Mouse (Mus musculus) stomach, embryonic 15.5 days (tissue): ENCODE data around the gene Tnf. TPM values are rescaled to one million over a fixed set of nuclear protein-coding genes. Genes with fewer than 3 reads are reported as not detected.

Source experiments
- ATAC-seq: fragments of 200-750 bp; cut with Nextera tagmentation; 2 replicates; pipeline ENCODE4 v1.8.0; 2017; ENCODE audit warnings: low read depth, moderate number of reproducible peaks, moderate TSS enrichment; ENCODE audit not compliant: insufficient read depth, low FRiP score
- H3K27ac ChIP-seq: fragments of 300-500 bp; sonication (generic); 2 replicates; pipeline ENCODE4 v1.5.1; 2015; ENCODE audit warnings: mild to moderate bottlenecking, inconsistent platforms
- H3K27me3 ChIP-seq: fragments of 300-500 bp; sonication (generic); replicated peaks from 2 replicates; pipeline ENCODE4 v1.6.1; 2015; ENCODE audit warnings: inconsistent platforms
- H3K36me3 ChIP-seq: fragments of 300-500 bp; sonication (generic); 2 replicates; pipeline ENCODE4 v1.6.1; 2015; ENCODE audit warnings: inconsistent platforms
- H3K4me1 ChIP-seq: fragments of 300-500 bp; sonication (generic); 2 replicates; pipeline ENCODE4 v1.6.1; 2015; ENCODE audit warnings: inconsistent platforms
- H3K4me2 ChIP-seq: fragments of 300-500 bp; sonication (generic); 2 replicates; pipeline ENCODE4 v1.6.1; 2015; ENCODE audit warnings: mild to moderate bottlenecking, inconsistent platforms
- H3K4me3 ChIP-seq: fragments of 300-500 bp; sonication (generic); replicated peaks from 2 replicates; pipeline ENCODE4 v1.5.1; 2015; ENCODE audit warnings: inconsistent platforms
- H3K9ac ChIP-seq: fragments of 300-500 bp; sonication (generic); 2 replicates; pipeline ENCODE4 v1.6.1; 2015; ENCODE audit warnings: inconsistent platforms
- H3K9me3 ChIP-seq: fragments of 300-500 bp; sonication (generic); 2 replicates; pipeline ENCODE4 v1.6.1; 2016; ENCODE audit warnings: inconsistent platforms
- WGBS: fragments of 180-500 bp; shearing (Covaris S2); methylation state at CpG from one replicate; pipeline ENCODE4 v1.1.7; 2015; 5-methylcytosine and 5-hydroxymethylcytosine counted together
- polyA plus RNA-seq: library from polyadenylated mRNA; unstranded; fragments of >200 nt; fragmentation: Nextera tagmentation; extraction: Ambion mirVana; gene quantifications from 2 replicates; pipeline ENCODE4 v1.2.1, GENCODE M21; 2015

Gene Tnf
- polyA plus RNA-seq, 1 experiment from 2014 or later, result 0.28 TPM

- Histone ChIP-seq H3K9me3 (no peaks in the 10 kb centered on the region), H3K9ac (peak overlapping the region; percentile 12; the same call in 1 of the 2 replicates), H3K36me3 (no peaks in the 10 kb centered on the region), H3K4me1 (peaks cover 9% of the 10 kb centered on the region), H3K4me3 (peak overlapping the region; percentile 48), H3K27me3 (no peaks in the 10 kb centered on the region), H3K27ac (peak overlapping the region; percentile 73), H3K4me2 (peak overlapping the region; percentile 58)
- 0 out of 2 replicates have a peak, but pooled peaks have one; percentile 20 for ATAC-seq
- 5% methylated on average over 18 of the region's 18 CpGs for WGBS
These were observed 15.9 kb downstream of the Tnf start for GRCm38 (mm10) chr17:35185639-35186611.

DNA sequence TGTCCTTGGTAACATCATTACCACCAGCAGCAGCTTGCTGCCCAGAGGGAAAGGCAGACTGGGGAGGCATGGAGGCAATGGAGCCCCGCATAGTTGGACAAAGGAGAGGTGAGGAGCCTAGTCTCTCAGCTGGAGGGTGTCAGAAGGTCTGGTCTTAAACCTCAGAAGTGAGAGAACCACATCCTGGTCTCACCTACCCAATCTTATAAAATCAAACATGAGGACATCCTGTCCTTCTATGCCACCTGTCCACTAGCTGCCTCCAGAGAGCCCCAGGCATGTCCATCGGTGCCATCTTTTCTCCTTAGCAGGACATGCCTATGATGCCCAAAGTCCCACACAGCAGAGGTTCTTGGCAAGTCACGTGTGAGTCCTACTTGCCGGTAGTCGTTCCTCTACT, 21.7 kb downstream of the Tnf start:
- Histone ChIP-seq H3K27me3 (no peaks in the 10 kb centered on the region), H3K4me2 (no peak overlapping the region), H3K36me3 (no peaks in the 10 kb centered on the region), H3K27ac (no peak overlapping the region), H3K4me1 (no peaks in the 10 kb centered on the region), H3K9ac (no peak overlapping the region), H3K9me3 (no peaks in the 10 kb centered on the region), H3K4me3 (no peak overlapping the region)
- 88% methylated on average over 5 of the region's 5 CpGs for WGBS
- no peak for ATAC-seq

- Histone ChIP-seq H3K27ac (no peak overlapping the region), H3K4me3 (no peak overlapping the region), H3K4me2 (no peak overlapping the region), H3K9me3 (no peaks in the 10 kb centered on the region), H3K4me1 (no peaks in the 10 kb centered on the region), H3K27me3 (no peaks in the 10 kb centered on the region), H3K36me3 (no peaks in the 10 kb centered on the region), H3K9ac (no peak overlapping the region)
- ATAC-seq, result peak; percentile 87; the same call in 1 of the 2 replicates
- 12% methylated on average over 5 of the region's 5 CpGs for WGBS
These were observed 23.3 kb downstream of the Tnf start for GRCm38 (mm10) chr17:35178528-35178927.

GRCm38 (mm10) chr17:35175968-35176367, 25.8 kb downstream of the Tnf start, which contains the start of gene Aif1:
Aif1 (minus strand) TSS chr17:35176068.
- Histone ChIP-seq H3K27me3 (no peaks in the 10 kb centered on the region), H3K9ac (no peak within 1 kb of the TSS), H3K4me2 (no peak within 1 kb of the TSS), H3K27ac (no peak within 1 kb of the TSS), H3K4me3 (no peak within 1 kb of the TSS), H3K9me3 (no peaks in the 10 kb centered on the region), H3K4me1 (no peaks in the 10 kb centered on the region), H3K36me3 (no peaks in the 10 kb centered on the region)
- ATAC-seq, result no peak
- WGBS, result 48% methylated on average over 2 of the region's 2 CpGs

GRCm38 (mm10) chr17:35175382-35175781, 26.4 kb downstream of the Tnf start:
- 70% methylated on average over 6 of the region's 6 CpGs for WGBS
- no peaks in the 10 kb centered on the region for H3K9me3 ChIP-seq
- no peak overlapping the region for H3K9ac ChIP-seq
- H3K4me2 ChIP-seq, result no peak overlapping the region
- H3K4me3 ChIP-seq, result no peak overlapping the region
- ATAC-seq, result no peak
- H3K4me1 ChIP-seq, result no peaks in the 10 kb centered on the region
- H3K27ac ChIP-seq, result no peak overlapping the region
- H3K27me3 ChIP-seq, result no peaks in the 10 kb centered on the region
- no peaks in the 10 kb centered on the region for H3K36me3 ChIP-seq

DNA sequence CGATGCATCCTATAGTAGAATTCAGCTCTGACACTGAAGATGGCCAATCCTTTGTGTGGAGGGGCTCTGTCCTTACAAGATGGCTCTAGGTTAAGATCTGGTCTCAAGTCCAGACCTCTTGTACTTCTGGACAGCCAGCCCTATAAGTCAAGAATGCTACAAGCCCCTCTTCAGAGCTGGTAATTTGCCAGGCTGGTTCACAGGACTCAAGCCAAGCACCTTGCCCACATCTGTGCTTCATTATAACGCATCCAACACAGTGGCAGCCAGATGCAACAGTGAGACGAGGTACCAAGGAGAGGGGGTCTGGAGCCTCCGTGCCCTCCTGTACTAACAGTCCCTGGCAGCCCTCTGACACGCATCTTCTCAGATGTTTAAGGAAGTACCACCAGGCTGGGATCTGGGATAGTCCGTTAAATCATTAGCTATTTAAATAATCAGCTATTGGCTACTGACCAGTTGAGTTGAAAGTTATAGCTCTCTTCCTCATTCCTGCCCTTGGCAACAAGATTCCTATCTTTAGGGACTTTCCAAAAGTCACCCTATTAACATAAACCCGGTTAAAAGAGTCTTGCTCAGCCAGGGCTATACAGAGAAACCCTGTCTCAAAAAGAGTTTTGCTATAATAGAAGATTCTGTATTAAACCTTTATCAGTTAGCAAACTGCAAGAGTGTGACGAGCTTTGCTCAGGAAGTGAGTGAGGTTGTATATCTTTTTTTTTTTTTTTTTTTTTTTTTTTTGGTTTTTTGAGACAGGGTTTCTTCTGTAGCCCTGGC, 27.4 kb downstream of the Tnf start:
- H3K36me3 ChIP-seq, result no peaks in the 10 kb centered on the region
- no peak for ATAC-seq
- H3K9ac ChIP-seq, result no peak overlapping the region
- no peaks in the 10 kb centered on the region for H3K4me1 ChIP-seq
- H3K4me3 ChIP-seq, result no peak overlapping the region
- no peaks in the 10 kb centered on the region for H3K9me3 ChIP-seq
- no peak overlapping the region for H3K4me2 ChIP-seq
- WGBS, result 59% methylated on average over 8 of the region's 8 CpGs
- no peak overlapping the region for H3K27ac ChIP-seq
- no peaks in the 10 kb centered on the region for H3K27me3 ChIP-seq

DNA sequence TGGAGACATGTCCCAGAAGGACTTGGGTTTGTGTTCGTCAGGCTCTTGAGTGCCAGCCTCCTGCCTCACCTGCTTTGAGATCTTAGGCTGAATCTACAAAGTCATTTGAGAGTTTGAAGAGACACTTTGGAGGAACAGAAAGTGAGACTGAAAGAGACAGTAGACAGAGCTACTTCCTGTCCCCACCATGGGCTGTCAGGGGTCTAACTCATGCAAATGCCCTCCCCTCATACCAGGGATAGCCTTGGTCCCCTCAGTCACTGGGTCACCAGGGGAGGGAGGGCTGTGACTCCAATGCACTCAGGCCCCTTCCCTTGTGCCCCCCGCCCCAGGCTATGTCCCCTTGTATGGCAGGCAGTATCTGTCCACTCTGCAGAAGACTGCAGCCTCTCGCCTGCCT, 28.5 kb downstream of the Tnf start:
- Histone ChIP-seq H3K27me3 (no peaks in the 10 kb centered on the region), H3K4me3 (no peak overlapping the region), H3K9ac (no peak overlapping the region), H3K27ac (no peak overlapping the region), H3K36me3 (no peaks in the 10 kb centered on the region), H3K4me2 (no peak overlapping the region), H3K4me1 (no peaks in the 10 kb centered on the region), H3K9me3 (no peaks in the 10 kb centered on the region)
- ATAC-seq, result no peak
- 77% methylated on average over 3 of the region's 3 CpGs for WGBS

DNA sequence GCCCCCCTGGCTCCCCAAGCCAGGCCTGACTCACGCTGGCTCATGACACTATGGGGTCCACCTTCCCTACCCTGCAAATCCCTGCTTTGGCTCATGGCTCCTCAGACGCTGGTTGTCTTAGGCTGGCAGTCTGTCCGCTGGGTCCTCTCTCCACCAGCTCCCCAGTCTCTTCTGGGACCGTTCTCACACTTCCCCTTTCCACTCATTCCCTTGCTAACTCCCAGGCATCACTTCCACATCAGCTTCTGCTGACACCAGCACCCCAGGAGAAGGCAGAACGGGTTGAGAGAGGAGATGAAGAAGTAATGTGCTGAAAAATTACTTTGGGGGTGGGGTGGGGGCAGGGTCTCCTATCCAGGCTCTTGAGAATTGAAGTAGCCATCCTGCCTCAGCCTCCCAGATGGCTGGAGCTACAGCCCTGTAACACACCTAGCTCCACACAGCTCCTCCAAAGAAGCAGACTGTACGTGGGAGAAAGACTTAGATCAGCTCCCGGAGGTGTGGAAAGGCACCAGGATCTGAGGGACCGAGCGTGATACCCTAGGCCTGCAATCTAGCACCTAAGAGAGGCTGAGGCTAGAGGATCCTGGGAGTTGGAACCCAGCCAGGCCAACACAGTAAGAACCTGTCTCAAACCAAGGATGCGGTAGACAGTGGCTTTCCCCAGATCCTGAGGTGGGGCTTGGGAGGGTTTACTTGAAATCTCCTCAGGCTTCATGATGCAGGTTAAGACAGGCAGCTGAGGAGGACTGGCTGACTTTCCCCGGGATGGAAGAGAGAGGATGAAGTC, 29.2 kb downstream of the Tnf start:
- no peaks in the 10 kb centered on the region for H3K4me1 ChIP-seq
- H3K27me3 ChIP-seq, result no peaks in the 10 kb centered on the region
- ATAC-seq, result no peak
- WGBS, result 65% methylated on average over 11 of the region's 11 CpGs
- H3K27ac ChIP-seq, result no peak overlapping the region
- no peaks in the 10 kb centered on the region for H3K9me3 ChIP-seq
- H3K4me3 ChIP-seq, result no peak overlapping the region
- H3K36me3 ChIP-seq, result no peaks in the 10 kb centered on the region
- H3K4me2 ChIP-seq, result no peak overlapping the region
- no peak overlapping the region for H3K9ac ChIP-seq

GRCm38 (mm10) chr17:35168541-35169207, 33.1 kb downstream of the Tnf start:
- H3K36me3 ChIP-seq, result no peaks in the 10 kb centered on the region
- no peaks in the 10 kb centered on the region for H3K27me3 ChIP-seq
- no peak for ATAC-seq
- no peak overlapping the region for H3K9ac ChIP-seq
- peaks cover 13% of the 10 kb centered on the region for H3K4me1 ChIP-seq
- H3K9me3 ChIP-seq, result no peaks in the 10 kb centered on the region
- H3K4me3 ChIP-seq, result no peak overlapping the region
- H3K4me2 ChIP-seq, result no peak overlapping the region
- 15% methylated on average over 4 of the region's 4 CpGs for WGBS
- H3K27ac ChIP-seq, result no peak overlapping the region

DNA sequence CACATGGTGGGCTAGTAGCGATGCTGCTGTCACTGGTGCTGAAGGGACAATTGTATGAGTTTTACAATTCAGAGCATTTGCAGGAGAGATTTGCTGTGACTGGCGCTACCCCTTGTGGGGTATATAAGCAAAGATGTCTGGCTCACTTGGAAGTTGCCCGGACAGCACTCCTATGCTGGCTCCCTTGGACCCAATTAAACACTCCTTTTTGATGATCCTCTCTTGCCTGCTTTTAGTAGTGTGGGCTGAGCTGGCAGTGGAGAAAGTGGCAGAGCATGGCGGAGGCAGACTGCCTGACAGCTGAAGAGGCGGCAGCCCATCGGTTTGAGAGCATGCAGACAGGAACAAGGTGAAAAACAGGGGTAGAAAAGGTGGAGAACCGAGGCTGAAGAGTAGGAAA, 34.0 kb downstream of the Tnf start:
- H3K27ac ChIP-seq, result no peak overlapping the region
- no peak for ATAC-seq
- 89% methylated on average over 7 of the region's 7 CpGs for WGBS
- H3K27me3 ChIP-seq, result no peaks in the 10 kb centered on the region
- no peak overlapping the region for H3K4me2 ChIP-seq
- no peak overlapping the region for H3K4me3 ChIP-seq
- no peaks in the 10 kb centered on the region for H3K9me3 ChIP-seq
- H3K36me3 ChIP-seq, result no peaks in the 10 kb centered on the region
- H3K9ac ChIP-seq, result no peak overlapping the region
- H3K4me1 ChIP-seq, result peaks cover 13% of the 10 kb centered on the region
